Comparison of ENCODE assay signal across 8 mouse cellular contexts in genomic region chr13:3633131-3633530, GRCm38 (mm10). TPM values are rescaled to one million over a fixed set of nuclear protein-coding genes. Genes with fewer than 3 reads are reported as not detected.
DNase-seq lines count a peak whose midpoint lies in the region; ATAC-seq and TF ChIP-seq lines count a peak whose summit lies in the region.

No protein-coding gene starts in this region.

- ATAC-seq in lung, embryonic 14.5 days (ENCODE audit: insufficient read depth) = no peak
- ATAC-seq in hindbrain, embryonic 16.5 days = no peak
- no peak for ATAC-seq in midbrain, embryonic 16.5 days

- no peak for TF ChIP-seq CTCF in lung, embryonic 14.5 days (IDR thresholded peaks at IDR 0.05; ENCODE audit: low read depth)

- peak overlapping the region; percentile 81; the same call in 1 of the 2 replicates for H3K4me2 ChIP-seq in lung, embryonic 14.5 days
- H3K4me2 ChIP-seq in hindbrain, embryonic 16.5 days (ENCODE audit: low read length) = peak overlapping the region; percentile 84; the same call in 1 of the 2 replicates
- H3K4me2 ChIP-seq in midbrain, embryonic 16.5 days (ENCODE audit: low read length) = peak overlapping the region; percentile 68

- H3K9me3 ChIP-seq in lung, embryonic 14.5 days (ENCODE audit: low read depth, low read length) = no peaks in the 10 kb centered on the region
- H3K9me3 ChIP-seq in hindbrain, embryonic 16.5 days (ENCODE audit: control insufficient read depth, low read length) = no peaks in the 10 kb centered on the region
- H3K9me3 ChIP-seq in midbrain, embryonic 16.5 days (replicated peaks; ENCODE audit: control insufficient read depth, low read length, poor library complexity, severe bottlenecking) = no peaks in the 10 kb centered on the region

- no peak overlapping the region; the same call in 1 of the 2 replicates for H3K4me3 ChIP-seq in lung, embryonic 14.5 days (ENCODE audit: low read depth, low read length)
- no peak overlapping the region for H3K4me3 ChIP-seq in hindbrain, embryonic 16.5 days (ENCODE audit: low read length)
- no peak overlapping the region for H3K4me3 ChIP-seq in midbrain, embryonic 16.5 days (ENCODE audit: low read depth, low read length)

- H3K27ac ChIP-seq in lung, embryonic 14.5 days (ENCODE audit: low read depth) = no peak overlapping the region
- H3K27ac ChIP-seq in hindbrain, embryonic 16.5 days (ENCODE audit: low read depth, low read length) = no peak overlapping the region
- no peak overlapping the region for H3K27ac ChIP-seq in midbrain, embryonic 16.5 days (ENCODE audit: low read length)

- no peak overlapping the region for H3K9ac ChIP-seq in lung, embryonic 14.5 days
- no peak overlapping the region for H3K9ac ChIP-seq in hindbrain, embryonic 16.5 days (ENCODE audit: low read depth, low read length)
- no peak overlapping the region for H3K9ac ChIP-seq in midbrain, embryonic 16.5 days (ENCODE audit: low read depth, low read length)

- H3K4me1 ChIP-seq in lung, embryonic 14.5 days (ENCODE audit: insufficient read depth) = 0 out of 2 replicates have a peak, but pooled peaks cover 3% of the 10 kb centered on the region
- peaks cover 3% of the 10 kb centered on the region for H3K4me1 ChIP-seq in hindbrain, embryonic 16.5 days (ENCODE audit: control insufficient read depth, insufficient read depth, low read depth, low read length)
- H3K4me1 ChIP-seq in midbrain, embryonic 16.5 days (ENCODE audit: control insufficient read depth, insufficient read depth, low read length) = no peaks in the 10 kb centered on the region

- no peaks in the 10 kb centered on the region for H3K36me3 ChIP-seq in lung, embryonic 14.5 days (ENCODE audit: insufficient read depth)
- H3K36me3 ChIP-seq in hindbrain, embryonic 16.5 days (ENCODE audit: control insufficient read depth, insufficient read depth, low read length) = no peaks in the 10 kb centered on the region
- H3K36me3 ChIP-seq in midbrain, embryonic 16.5 days (ENCODE audit: control insufficient read depth, insufficient read depth, low read length) = no peaks in the 10 kb centered on the region

- 40% methylated on average over 6 of the region's 6 CpGs for WGBS in lung, embryonic 14.5 days
- WGBS in hindbrain, embryonic 16.5 days = 41% methylated on average over 6 of the region's 6 CpGs
- WGBS in midbrain, embryonic 16.5 days = 42% methylated on average over 6 of the region's 6 CpGs

- peak; percentile 76 for DNase-seq in heart, adult 11 months
- no peak for DNase-seq in heart, postnatal 4 days
- no peak for DNase-seq in lung, embryonic 14.5 days
- no peak for DNase-seq in lung, postnatal 4 days
- DNase-seq in cerebellum, postnatal 4 days (ENCODE audit: low spot score in 2 of 2) = no peak
- DNase-seq in adrenal gland, adult 18-20 months (ENCODE audit: low spot score in 2 of 2) = no peak

- no peaks in the 10 kb centered on the region for H3K27me3 ChIP-seq in lung, embryonic 14.5 days (ENCODE audit: insufficient read depth, low read length)
- no peaks in the 10 kb centered on the region; the same call in 1 of the 2 replicates for H3K27me3 ChIP-seq in hindbrain, embryonic 16.5 days (replicated peaks; ENCODE audit: control insufficient read depth, insufficient read depth, low read length)
- no peaks in the 10 kb centered on the region for H3K27me3 ChIP-seq in midbrain, embryonic 16.5 days (ENCODE audit: control insufficient read depth, insufficient read depth, low read depth, low read length)

RNA-seq across cellular contexts. Expression of gene Asb13, which starts 0.7 kb away (rescaled TPM):
- 1 to 10 TPM; 5.4 to 8.4 TPM for total RNA-seq in heart, postnatal 4 days (2021)
- polyA plus RNA-seq in lung, embryonic 14.5 days (2014; fragmentation: Nextera tagmentation; extraction: Ambion mirVana) = 10.7 and 10.8 TPM in 2 replicates
- polyA plus RNA-seq in hindbrain, embryonic 16.5 days (2015; fragmentation: Nextera tagmentation; extraction: Ambion mirVana) = 15.3 and 18.8 TPM in 2 replicates
- polyA plus RNA-seq in midbrain, embryonic 16.5 days (2015; fragmentation: Nextera tagmentation; extraction: Ambion mirVana) = 16.9 and 21.0 TPM in 2 replicates
- 10 to 100 TPM; 12.5 to 15.6 TPM for total RNA-seq in adrenal gland, adult 18-20 months (2021)

RNA-seq across cellular contexts. Expression of gene Fam208b, which starts 22.2 kb away (rescaled TPM):
- 10 to 100 TPM; 20.8 to 22.1 TPM for total RNA-seq in heart, postnatal 4 days (2021)
- 17.8 and 18.4 TPM in 2 replicates for polyA plus RNA-seq in lung, embryonic 14.5 days (2014; fragmentation: Nextera tagmentation; extraction: Ambion mirVana)
- polyA plus RNA-seq in hindbrain, embryonic 16.5 days (2015; fragmentation: Nextera tagmentation; extraction: Ambion mirVana) = 11.4 and 12.9 TPM in 2 replicates
- polyA plus RNA-seq in midbrain, embryonic 16.5 days (2015; fragmentation: Nextera tagmentation; extraction: Ambion mirVana) = 15.6 and 19.5 TPM in 2 replicates
- 10 to 100 TPM; 17.4 to 19.9 TPM for total RNA-seq in adrenal gland, adult 18-20 months (2021)
